Mouse (Mus musculus) ES-Bruce4 (cell line): Measurements from ENCODE around the gene Pdzd2. TPM values are rescaled to one million over a fixed set of nuclear protein-coding genes. Genes with fewer than 3 reads are reported as not detected.

Source experiments
- H3K27ac ChIP-seq: 2 replicates; pipeline ENCODE4 v1.5.1; 2012; ENCODE audit warnings: low read length, inconsistent platforms; ENCODE audit not compliant: insufficient read depth
- H3K27me3 ChIP-seq: 2 replicates; pipeline ENCODE4 v1.6.1; 2012; ENCODE audit warnings: mild to moderate bottlenecking, low read length, inconsistent platforms; ENCODE audit not compliant: control insufficient read depth, poor library complexity, insufficient read depth, severe bottlenecking
- H3K36me3 ChIP-seq: 2 replicates; pipeline ENCODE4 v1.6.1; 2012; ENCODE audit warnings: inconsistent platforms, mild to moderate bottlenecking, low read length, moderate library complexity; ENCODE audit not compliant: control insufficient read depth, poor library complexity, insufficient read depth, severe bottlenecking
- H3K4me1 ChIP-seq: one replicate; pipeline ENCODE4 v1.8.1; 2011; ENCODE audit warnings: low read length; ENCODE audit not compliant: control insufficient read depth, insufficient read depth
- H3K4me3 ChIP-seq: 2 replicates; pipeline ENCODE4 v1.5.1; 2011; ENCODE audit warnings: low read depth, mild to moderate bottlenecking, low read length
- H3K9ac ChIP-seq: 2 replicates; pipeline ENCODE4 v1.6.1; 2012; ENCODE audit warnings: low read depth, mild to moderate bottlenecking, inconsistent platforms; ENCODE audit not compliant: poor library complexity, severe bottlenecking
- H3K9me3 ChIP-seq: replicated peaks from 2 replicates; pipeline ENCODE4 v1.6.1; 2012; ENCODE audit warnings: mild to moderate bottlenecking, low read length, inconsistent platforms; ENCODE audit not compliant: control insufficient read depth, poor library complexity, insufficient read depth, severe bottlenecking
- CTCF ChIP-seq: IDR thresholded peaks from one replicate; pipeline ENCODE4 v1.8.1; 2011; ENCODE audit warnings: low read depth, low read length
- EP300 ChIP-seq: IDR thresholded peaks from 2 replicates; pipeline ENCODE4 v1.6.1; 2011; ENCODE audit warnings: low read depth, low read length; ENCODE audit not compliant: insufficient read depth
- POLR2A ChIP-seq: IDR thresholded peaks from one replicate; pipeline ENCODE4 v1.8.1; 2011; ENCODE audit warnings: low read length; ENCODE audit not compliant: insufficient read depth
- polyA plus RNA-seq: library from polyadenylated mRNA; stranded (reverse); fragments of >200 nt; gene quantifications from 2 replicates; pipeline ENCODE4 v1.2.4, GENCODE M21; 2011; ENCODE audit warnings: low read depth; ENCODE audit not compliant: missing spikeins, insufficient read depth, insufficient read length

The Pdzd2 gene
- polyA plus RNA-seq, 1 experiment, result 7.3 TPM

DNA sequence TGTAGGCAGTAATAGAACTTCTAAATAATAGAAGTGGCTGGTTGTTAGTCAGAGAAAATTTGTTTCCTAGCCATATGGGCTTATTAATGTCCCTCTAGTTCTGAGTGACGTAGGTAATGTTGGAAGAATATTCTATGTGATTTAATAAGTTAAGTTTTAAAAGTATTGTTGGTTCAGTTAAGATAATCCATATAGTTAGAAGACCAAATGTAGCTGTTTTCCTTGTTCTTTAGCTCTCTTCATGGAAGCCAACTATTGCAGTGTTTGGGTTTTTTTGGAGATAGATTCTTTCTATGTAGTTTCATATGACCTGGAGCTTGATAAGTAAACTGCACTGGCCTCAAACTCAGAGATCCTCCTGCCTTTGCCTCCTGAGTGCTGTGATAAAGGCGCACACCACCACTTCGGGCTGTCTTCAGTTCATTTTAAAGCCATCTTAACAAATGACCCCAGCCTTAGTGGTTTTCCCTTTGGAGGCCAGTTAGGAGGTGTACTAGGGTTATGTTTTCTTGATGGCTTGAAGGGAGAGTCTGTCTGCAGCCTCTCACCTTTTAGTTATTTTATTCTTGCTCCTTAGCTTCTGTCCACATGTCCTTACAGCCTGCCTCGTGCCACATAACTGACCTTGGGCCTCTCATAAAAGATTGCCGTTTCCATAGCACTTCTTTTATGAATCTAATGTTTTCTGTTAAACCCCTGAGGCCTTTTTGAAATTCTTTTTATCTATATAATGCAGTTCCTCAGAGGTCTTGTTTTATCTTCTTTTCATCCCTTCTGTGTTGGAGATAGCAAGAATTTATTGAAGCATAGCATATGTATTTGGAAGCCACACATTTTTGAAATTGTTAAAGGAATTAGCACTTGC lies 399.0 kb downstream of the Pdzd2 start:
- Histone ChIP-seq H3K4me1 (no peaks in the 10 kb centered on the region), H3K9ac (no peak overlapping the region), H3K36me3 (peaks cover 13% of the 10 kb centered on the region), H3K9me3 (no peaks in the 10 kb centered on the region), H3K27me3 (no peaks in the 10 kb centered on the region), H3K4me3 (no peak overlapping the region), H3K27ac (no peak overlapping the region)
- no peak for TF ChIP-seq CTCF

DNA sequence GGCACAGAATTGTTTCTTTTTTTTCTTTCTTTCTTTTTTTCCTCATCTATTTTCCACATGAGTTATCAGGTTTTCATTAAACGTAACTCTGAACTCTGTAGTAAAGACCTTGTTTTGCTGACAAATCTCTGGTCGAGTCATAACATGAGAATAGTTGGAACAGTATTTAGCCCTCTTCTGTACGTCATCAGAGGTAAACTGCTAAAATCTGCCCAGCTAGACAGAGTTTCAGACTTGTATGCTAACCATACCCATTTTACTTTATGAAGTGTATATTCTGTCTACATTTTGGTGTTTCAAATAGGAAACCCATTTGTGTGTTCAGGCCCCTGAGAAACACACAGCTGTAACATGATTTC lies 402.0 kb downstream of the Pdzd2 start:
- H3K36me3 ChIP-seq, result peaks cover under 1% of the 10 kb centered on the region
- no peak overlapping the region for H3K4me3 ChIP-seq
- TF ChIP-seq EP300 (no peak), POLR2A (no peak), CTCF (no peak)
- H3K27ac ChIP-seq, result no peak overlapping the region
- H3K9me3 ChIP-seq, result no peaks in the 10 kb centered on the region
- no peak overlapping the region for H3K9ac ChIP-seq
- H3K4me1 ChIP-seq, result peaks cover 3% of the 10 kb centered on the region
- H3K27me3 ChIP-seq, result no peaks in the 10 kb centered on the region

DNA sequence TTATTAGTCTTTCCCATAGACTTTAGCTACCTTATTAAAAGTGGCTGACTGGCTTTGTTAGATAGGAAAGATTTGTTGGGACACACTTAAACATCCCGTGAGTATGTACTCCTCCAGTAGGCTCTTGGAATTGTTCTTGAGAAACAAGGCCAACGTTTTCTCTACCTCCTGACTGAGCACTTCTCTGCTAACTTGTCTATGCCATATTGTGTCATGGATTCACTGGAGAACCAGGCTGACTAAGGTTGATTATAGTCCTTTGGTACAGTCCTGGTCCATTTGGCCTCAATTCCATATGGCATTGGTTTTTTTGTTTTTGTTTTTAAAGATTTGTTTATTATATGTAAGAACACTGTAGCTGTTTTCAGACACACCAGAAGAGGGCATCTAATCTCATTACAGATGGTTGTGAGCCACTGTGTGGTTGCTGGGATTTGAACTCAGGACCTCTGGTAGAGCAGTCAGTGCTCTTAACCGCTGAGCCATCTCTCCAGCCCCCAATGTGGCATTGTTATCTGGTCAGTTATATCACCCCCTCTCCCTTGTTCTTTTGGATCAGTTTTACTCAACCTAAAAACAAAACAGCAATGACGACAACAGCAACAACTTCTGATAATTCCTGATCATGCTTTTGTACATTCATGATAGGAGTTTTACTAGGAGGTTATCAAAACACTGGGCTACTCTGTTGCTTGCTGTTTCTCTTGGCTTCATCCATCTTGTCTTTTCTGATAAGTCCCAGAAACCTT lies 402.5 kb downstream of the Pdzd2 start:
- H3K36me3 ChIP-seq, result peaks cover 2% of the 10 kb centered on the region; the same call in 1 of the 2 replicates
- H3K9me3 ChIP-seq, result no peaks in the 10 kb centered on the region
- TF ChIP-seq CTCF (no peak), POLR2A (no peak), EP300 (no peak)
- no peak overlapping the region for H3K27ac ChIP-seq
- H3K4me3 ChIP-seq, result no peak overlapping the region
- no peak overlapping the region for H3K9ac ChIP-seq
- no peaks in the 10 kb centered on the region for H3K27me3 ChIP-seq
- H3K4me1 ChIP-seq, result peaks cover 3% of the 10 kb centered on the region

DNA sequence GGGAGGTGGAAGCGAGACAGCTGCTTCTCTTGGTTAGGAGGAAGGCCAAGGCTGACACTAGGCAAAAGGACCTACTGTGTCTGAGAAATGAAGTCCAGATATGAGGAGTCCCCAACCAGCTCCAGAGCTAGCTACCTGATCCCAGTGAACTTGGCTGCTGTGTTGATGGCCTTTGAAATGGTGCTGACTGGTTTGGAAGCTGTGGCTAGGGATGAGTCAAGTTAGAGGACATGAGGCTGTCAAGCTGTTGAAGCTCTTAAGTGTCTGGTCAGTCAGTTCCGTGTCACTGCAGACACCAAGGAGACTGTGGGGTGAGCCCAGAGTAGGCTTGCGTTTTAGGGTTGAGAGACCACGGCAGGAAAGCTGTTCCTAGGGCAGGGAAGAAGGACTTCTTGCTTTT lies 405.3 kb downstream of the Pdzd2 start:
- Histone ChIP-seq H3K27ac (no peak overlapping the region), H3K36me3 (0 out of 2 replicates have a peak, but pooled peaks cover 2% of the 10 kb centered on the region), H3K9me3 (no peaks in the 10 kb centered on the region), H3K27me3 (no peaks in the 10 kb centered on the region), H3K4me1 (peaks cover 3% of the 10 kb centered on the region), H3K9ac (no peak overlapping the region), H3K4me3 (no peak overlapping the region)
- TF ChIP-seq CTCF (no peak), POLR2A (no peak), EP300 (no peak)

DNA sequence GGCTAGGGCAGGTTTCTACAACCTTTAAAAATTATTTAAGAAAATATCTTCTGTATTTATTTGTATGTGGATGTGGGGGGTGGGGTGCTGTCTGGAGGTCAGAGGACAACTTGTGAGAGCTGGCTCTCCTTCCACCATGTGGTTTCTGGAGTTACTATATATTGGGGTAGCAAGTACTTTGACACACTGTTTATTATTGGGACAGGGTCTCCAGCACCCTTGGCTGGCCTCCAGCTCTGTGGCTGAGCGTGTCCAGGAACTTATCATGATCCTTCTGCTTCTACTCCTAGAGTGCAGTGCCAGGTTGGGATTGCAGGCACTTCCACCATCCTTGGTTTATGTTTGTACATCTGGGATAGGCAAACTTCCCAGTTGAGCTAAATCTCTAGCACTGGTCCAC lies 408.4 kb downstream of the Pdzd2 start:
- Histone ChIP-seq H3K9me3 (no peaks in the 10 kb centered on the region), H3K4me1 (peaks cover 3% of the 10 kb centered on the region), H3K4me3 (no peak overlapping the region), H3K36me3 (peaks cover 6% of the 10 kb centered on the region; the same call in 1 of the 2 replicates), H3K27me3 (no peaks in the 10 kb centered on the region), H3K9ac (no peak overlapping the region), H3K27ac (no peak overlapping the region)
- TF ChIP-seq EP300 (no peak), POLR2A (no peak), CTCF (no peak)

DNA sequence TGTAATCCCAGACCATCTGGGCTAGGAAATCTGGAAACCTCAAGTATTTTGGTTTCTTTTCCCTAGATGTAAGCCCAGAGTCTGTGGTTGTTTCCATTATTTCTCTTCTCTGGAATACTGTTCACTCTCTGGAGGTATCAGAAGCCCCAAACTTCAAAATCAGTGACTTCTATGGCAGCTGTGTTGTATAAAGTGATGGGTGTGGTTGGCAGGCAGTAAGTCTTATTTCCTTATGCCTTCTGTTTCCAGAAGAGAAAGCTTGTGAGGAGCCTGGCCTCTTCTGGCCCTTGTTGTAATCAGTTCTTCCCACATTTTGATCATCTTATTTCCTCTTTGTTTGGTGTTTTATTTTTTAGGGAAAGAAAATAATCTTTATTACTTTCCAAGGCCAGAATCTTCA lies 408.8 kb downstream of the Pdzd2 start:
- no peak overlapping the region for H3K27ac ChIP-seq
- no peak overlapping the region for H3K9ac ChIP-seq
- H3K36me3 ChIP-seq, result peaks cover 8% of the 10 kb centered on the region

More for the DNA sequence above, 408.8 kb downstream of the Pdzd2 start:
- no peak overlapping the region for H3K4me3 ChIP-seq
- H3K9me3 ChIP-seq, result no peaks in the 10 kb centered on the region
- TF ChIP-seq POLR2A (no peak), EP300 (no peak), CTCF (no peak)
- H3K4me1 ChIP-seq, result peaks cover 3% of the 10 kb centered on the region
- no peaks in the 10 kb centered on the region for H3K27me3 ChIP-seq
